Mouse (Mus musculus): ENCODE measurements around the gene Atf7ip. TPM values are rescaled to one million over a fixed set of nuclear protein-coding genes. Genes with fewer than 3 reads are reported as not detected.

The Atf7ip gene
- polyA plus RNA-seq, 1 experiment from 2014 or later: 66.6 TPM

- no peak overlapping the region for H3K4me2 ChIP-seq (ENCODE audit: low read depth, low read length, severe bottlenecking)
- no peak for DNase-seq (ENCODE audit: low spot score)
Observed at GRCm38 (mm10) chr6:136548041-136548770, 42.2 kb downstream of the Atf7ip start.

GRCm38 (mm10) chr6:136548796-136549195, 42.8 kb downstream of the Atf7ip start:
- H3K27ac ChIP-seq (ENCODE audit: low read depth, low read length): peak overlapping the region; percentile 55; the same call in 1 of the 2 replicates
- WGBS: 86% methylated on average over 6 of the region's 6 CpGs
- DNase-seq (ENCODE audit: low spot score) (no peak), ATAC-seq (replicated peaks; ENCODE audit: low FRiP score) (no peak; the same call in 1 of the 2 replicates)
- no peaks in the 10 kb centered on the region; the same call in 1 of the 2 replicates for H3K4me1 ChIP-seq (replicated peaks; ENCODE audit: control insufficient read depth, insufficient read depth, low read length)
- H3K27me3 ChIP-seq (ENCODE audit: control insufficient read depth, insufficient read depth, low read length): no peaks in the 10 kb centered on the region
- H3K4me2 ChIP-seq (ENCODE audit: low read depth, low read length, severe bottlenecking): no peak overlapping the region
- H3K9me3 ChIP-seq (ENCODE audit: control insufficient read depth, low read length): no peaks in the 10 kb centered on the region
- no peaks in the 10 kb centered on the region for H3K36me3 ChIP-seq (ENCODE audit: control insufficient read depth, insufficient read depth, low read length)
- no peak overlapping the region for H3K4me3 ChIP-seq (ENCODE audit: low read depth, low read length)
- no peak overlapping the region for H3K9ac ChIP-seq (ENCODE audit: low read length)

More at GRCm38 (mm10) chr6:136548041-136548770, 42.2 kb downstream of the Atf7ip start:
- Histone ChIP-seq H3K27me3 (ENCODE audit: control insufficient read depth, insufficient read depth, low read length) (no peaks in the 10 kb centered on the region), H3K27ac (ENCODE audit: low read depth, low read length) (peak overlapping the region; percentile 74), H3K9me3 (ENCODE audit: control insufficient read depth, low read length) (no peaks in the 10 kb centered on the region), H3K9ac (ENCODE audit: low read length) (no peak overlapping the region), H3K36me3 (ENCODE audit: control insufficient read depth, insufficient read depth, low read length) (no peaks in the 10 kb centered on the region), H3K4me3 (ENCODE audit: low read depth, low read length) (no peak overlapping the region), H3K4me1 (replicated peaks; ENCODE audit: control insufficient read depth, insufficient read depth, low read length) (no peaks in the 10 kb centered on the region; the same call in 1 of the 2 replicates)
- ATAC-seq (replicated peaks; ENCODE audit: low FRiP score): peak; percentile 83
- 43% methylated on average over 6 of the region's 6 CpGs for WGBS

- H3K4me3 ChIP-seq (ENCODE audit: low read depth, low read length): no peak overlapping the region
- no peaks in the 10 kb centered on the region for H3K36me3 ChIP-seq (ENCODE audit: control insufficient read depth, insufficient read depth, low read length)
- H3K4me1 ChIP-seq (replicated peaks; ENCODE audit: control insufficient read depth, insufficient read depth, low read length): no peaks in the 10 kb centered on the region; the same call in 1 of the 2 replicates
- no peak for DNase-seq (ENCODE audit: low spot score)
- H3K9me3 ChIP-seq (ENCODE audit: control insufficient read depth, low read length): no peaks in the 10 kb centered on the region
- no peak overlapping the region for H3K9ac ChIP-seq (ENCODE audit: low read length)
- no peak for ATAC-seq (replicated peaks; ENCODE audit: low FRiP score)
- H3K4me2 ChIP-seq (ENCODE audit: low read depth, low read length, severe bottlenecking): no peak overlapping the region
- H3K27ac ChIP-seq (ENCODE audit: low read depth, low read length): peak overlapping the region; percentile 18; the same call in 1 of the 2 replicates
- no peaks in the 10 kb centered on the region for H3K27me3 ChIP-seq (ENCODE audit: control insufficient read depth, insufficient read depth, low read length)
- 85% methylated on average over 3 of the region's 3 CpGs for WGBS
Observed at GRCm38 (mm10) chr6:136549606-136550005, 43.6 kb downstream of the Atf7ip start.

- no peak overlapping the region for H3K4me3 ChIP-seq (ENCODE audit: low read depth, low read length)
- no peak for DNase-seq (ENCODE audit: low spot score)
- ATAC-seq (replicated peaks; ENCODE audit: low FRiP score): no peak
- 63% methylated on average over 7 of the region's 7 CpGs for WGBS
- no peaks in the 10 kb centered on the region for H3K27me3 ChIP-seq (ENCODE audit: control insufficient read depth, insufficient read depth, low read length)
- no peak overlapping the region for H3K4me2 ChIP-seq (ENCODE audit: low read depth, low read length, severe bottlenecking)
- H3K9me3 ChIP-seq (ENCODE audit: control insufficient read depth, low read length): no peaks in the 10 kb centered on the region
- H3K4me1 ChIP-seq (replicated peaks; ENCODE audit: control insufficient read depth, insufficient read depth, low read length): no peaks in the 10 kb centered on the region; the same call in 1 of the 2 replicates
- H3K9ac ChIP-seq (ENCODE audit: low read length): no peak overlapping the region
- H3K27ac ChIP-seq (ENCODE audit: low read depth, low read length): peak overlapping the region; percentile 19; the same call in 1 of the 2 replicates
- H3K36me3 ChIP-seq (ENCODE audit: control insufficient read depth, insufficient read depth, low read length): no peaks in the 10 kb centered on the region
Observed at GRCm38 (mm10) chr6:136550596-136551304, 44.8 kb downstream of the Atf7ip start.

GRCm38 (mm10) chr6:136551550-136552109, 45.7 kb downstream of the Atf7ip start:
- no peaks in the 10 kb centered on the region; the same call in 1 of the 2 replicates for H3K4me1 ChIP-seq (replicated peaks; ENCODE audit: control insufficient read depth, insufficient read depth, low read length)

GRCm38 (mm10) chr6:136553156-136553555, 47.2 kb downstream of the Atf7ip start:
- no peak for ATAC-seq (replicated peaks; ENCODE audit: low FRiP score)
- Histone ChIP-seq H3K9me3 (ENCODE audit: control insufficient read depth, low read length) (no peaks in the 10 kb centered on the region), H3K4me3 (ENCODE audit: low read depth, low read length) (no peak overlapping the region), H3K36me3 (ENCODE audit: control insufficient read depth, insufficient read depth, low read length) (no peaks in the 10 kb centered on the region), H3K4me2 (ENCODE audit: low read depth, low read length, severe bottlenecking) (no peak overlapping the region), H3K27me3 (ENCODE audit: control insufficient read depth, insufficient read depth, low read length) (no peaks in the 10 kb centered on the region), H3K9ac (ENCODE audit: low read length) (no peak overlapping the region), H3K4me1 (replicated peaks; ENCODE audit: control insufficient read depth, insufficient read depth, low read length) (no peaks in the 10 kb centered on the region), H3K27ac (ENCODE audit: low read depth, low read length) (peak overlapping the region; percentile 55; the same call in 1 of the 2 replicates)
- no peak for DNase-seq (ENCODE audit: low spot score)
- WGBS: 75% methylated on average over 5 of the region's 5 CpGs

More at GRCm38 (mm10) chr6:136551550-136552109, 45.7 kb downstream of the Atf7ip start:
- Histone ChIP-seq H3K27ac (ENCODE audit: low read depth, low read length) (no peak overlapping the region), H3K36me3 (ENCODE audit: control insufficient read depth, insufficient read depth, low read length) (no peaks in the 10 kb centered on the region), H3K9me3 (ENCODE audit: control insufficient read depth, low read length) (no peaks in the 10 kb centered on the region), H3K4me3 (ENCODE audit: low read depth, low read length) (no peak overlapping the region), H3K9ac (ENCODE audit: low read length) (no peak overlapping the region), H3K4me2 (ENCODE audit: low read depth, low read length, severe bottlenecking) (no peak overlapping the region), H3K27me3 (ENCODE audit: control insufficient read depth, insufficient read depth, low read length) (no peaks in the 10 kb centered on the region)
- 95% methylated on average over 7 of the region's 7 CpGs for WGBS
- DNase-seq (ENCODE audit: low spot score): no peak
- ATAC-seq (replicated peaks; ENCODE audit: low FRiP score): no peak

GRCm38 (mm10) chr6:136553767-136554569, 48.0 kb downstream of the Atf7ip start:
- no peak for DNase-seq (ENCODE audit: low spot score)
- Histone ChIP-seq H3K4me3 (ENCODE audit: low read depth, low read length) (no peak overlapping the region), H3K9ac (ENCODE audit: low read length) (no peak overlapping the region)

More at GRCm38 (mm10) chr6:136553767-136554569, 48.0 kb downstream of the Atf7ip start:
- Histone ChIP-seq H3K4me2 (ENCODE audit: low read depth, low read length, severe bottlenecking) (peak overlapping the region; percentile 24; the same call in 1 of the 2 replicates), H3K9me3 (ENCODE audit: control insufficient read depth, low read length) (no peaks in the 10 kb centered on the region), H3K36me3 (ENCODE audit: control insufficient read depth, insufficient read depth, low read length) (no peaks in the 10 kb centered on the region), H3K27ac (ENCODE audit: low read depth, low read length) (peak overlapping the region; percentile 57; the same call in 1 of the 2 replicates), H3K27me3 (ENCODE audit: control insufficient read depth, insufficient read depth, low read length) (no peaks in the 10 kb centered on the region), H3K4me1 (replicated peaks; ENCODE audit: control insufficient read depth, insufficient read depth, low read length) (no peaks in the 10 kb centered on the region; the same call in 1 of the 2 replicates)
- ATAC-seq (replicated peaks; ENCODE audit: low FRiP score): peak; percentile 77
- WGBS: 37% methylated on average over 11 of the region's 11 CpGs
